Mouse (Mus musculus) small intestine, adult 2 months (tissue): ENCODE data around the gene 1700010B08Rik. TPM values are rescaled to one million over a fixed set of nuclear protein-coding genes. Genes with fewer than 3 reads are reported as not detected.
A peak's percentile ranks its signal among the peaks of the same experiment; 100 is the strongest.

Source experiments
- H3K27ac ChIP-seq: fragments of 200-500 bp; 2 replicates; pipeline ENCODE4 v1.5.1; 2012; ENCODE audit warnings: low read depth, low read length, control low read depth, inconsistent platforms; ENCODE audit not compliant: insufficient read depth
- H3K27me3 ChIP-seq: fragments of 200-500 bp; 2 replicates; pipeline ENCODE4 v1.6.1; 2012; ENCODE audit warnings: mild to moderate bottlenecking, moderate library complexity, low read length, inconsistent platforms; ENCODE audit not compliant: control insufficient read depth, insufficient read depth
- H3K36me3 ChIP-seq: fragments of 200-500 bp; 2 replicates; pipeline ENCODE4 v1.6.1; 2012; ENCODE audit warnings: mild to moderate bottlenecking, low read length, control low read depth, inconsistent platforms; ENCODE audit not compliant: control insufficient read depth, insufficient read depth
- H3K4me1 ChIP-seq: fragments of 200-500 bp; 2 replicates; pipeline ENCODE4 v1.6.1; 2012; ENCODE audit warnings: low read length, inconsistent platforms, mixed read lengths; ENCODE audit not compliant: control insufficient read depth, insufficient read depth, insufficient read length
- H3K4me3 ChIP-seq: fragments of 200-500 bp; 2 replicates; pipeline ENCODE4 v1.5.1; 2012; ENCODE audit warnings: low read depth, mild to moderate bottlenecking, control low read depth, inconsistent platforms, low read length, moderate library complexity
- CTCF ChIP-seq: fragments of 200-500 bp; IDR thresholded peaks from 2 replicates; pipeline ENCODE4 v1.5.1; 2012; ENCODE audit warnings: low read depth, mild to moderate bottlenecking, control low read depth, inconsistent platforms, low read length, moderate library complexity, mixed read lengths; ENCODE audit not compliant: insufficient replicate concordance, insufficient read length; ENCODE audit errors: extremely low read depth
- POLR2A ChIP-seq: fragments of 200-500 bp; IDR thresholded peaks from 2 replicates; pipeline ENCODE4 v1.6.1; 2012; ENCODE audit warnings: low read depth, mild to moderate bottlenecking, control low read depth, inconsistent platforms, low read length, moderate library complexity
- WGBS: fragments of 180-500 bp; shearing (Covaris S2); methylation state at CpG from one replicate; pipeline ENCODE4 v1.1.7; 2018; 5-methylcytosine and 5-hydroxymethylcytosine counted together
- polyA plus RNA-seq: library from polyadenylated mRNA; depleted of rRNA; stranded (reverse); fragments of >200 nt; gene quantifications from 2 replicates; pipeline ENCODE4 v1.2.3, GENCODE M21; 2012

1700010B08Rik gene
- polyA plus RNA-seq, 1 experiment: not detected

GRCm38 (mm10) chr2:173685781-173686361 is 33.3 kb upstream of the 1700010B08Rik start:
- Histone ChIP-seq H3K27ac (no peak overlapping the region), H3K27me3 (no peaks in the 10 kb centered on the region), H3K4me1 (peaks cover 15% of the 10 kb centered on the region), H3K36me3 (peaks cover 20% of the 10 kb centered on the region), H3K4me3 (no peak overlapping the region)
- 90% methylated on average over 3 of the region's 3 CpGs for WGBS
- no peak for TF ChIP-seq POLR2A
- TF ChIP-seq CTCF: no peak

DNA sequence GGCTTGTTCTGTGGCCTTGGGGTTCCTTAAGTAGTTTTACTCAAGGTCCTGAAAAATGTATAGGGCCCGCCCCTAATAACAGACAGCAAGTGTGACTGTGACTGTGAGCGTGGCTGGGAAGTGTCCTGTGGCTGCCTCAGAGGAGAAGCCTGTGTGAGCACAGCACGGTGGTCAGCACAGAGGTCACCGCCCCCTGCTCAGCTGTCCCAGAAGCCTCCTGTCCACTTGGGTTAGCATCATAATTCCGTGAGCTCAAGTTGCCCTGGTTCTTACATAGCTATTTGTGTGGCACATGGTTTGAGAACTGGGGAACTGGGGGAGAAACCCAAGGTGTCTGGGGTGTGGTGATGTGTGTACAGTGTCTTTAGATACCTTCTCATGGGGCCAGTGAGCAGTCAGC is 31.9 kb upstream of the 1700010B08Rik start:
- peaks cover 22% of the 10 kb centered on the region for H3K36me3 ChIP-seq
- no peak for TF ChIP-seq CTCF
- TF ChIP-seq POLR2A: no peak
- peaks cover 15% of the 10 kb centered on the region for H3K4me1 ChIP-seq
- no peaks in the 10 kb centered on the region for H3K27me3 ChIP-seq
- H3K4me3 ChIP-seq: no peak overlapping the region
- no peak overlapping the region for H3K27ac ChIP-seq
- WGBS: 93% methylated on average over 5 of the region's 5 CpGs

DNA sequence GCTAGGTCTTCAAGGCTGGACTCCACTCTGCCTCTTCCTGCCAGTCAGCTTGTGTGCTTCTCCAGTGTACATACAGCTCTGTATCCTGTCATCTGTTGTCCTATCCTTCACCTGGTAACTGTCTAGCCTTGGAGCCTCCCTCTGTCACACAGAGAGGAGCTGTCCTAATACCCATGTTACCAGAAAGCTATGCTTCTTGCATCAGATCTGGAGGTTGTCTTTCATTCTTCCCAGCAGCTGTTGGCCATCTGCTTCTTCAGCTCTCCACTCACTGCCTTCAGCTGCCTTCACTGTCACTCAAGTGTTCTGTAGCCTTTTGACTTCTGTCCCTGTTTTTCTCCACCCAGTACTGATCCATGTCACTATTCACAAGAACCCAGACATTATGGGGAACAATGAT is 29.4 kb upstream of the 1700010B08Rik start:
- no peak for TF ChIP-seq CTCF
- TF ChIP-seq POLR2A: no peak
- Histone ChIP-seq H3K36me3 (peaks cover 21% of the 10 kb centered on the region), H3K27ac (no peak overlapping the region), H3K4me3 (no peak overlapping the region), H3K27me3 (no peaks in the 10 kb centered on the region), H3K4me1 (peaks cover 8% of the 10 kb centered on the region)

- WGBS: 87% methylated on average over 6 of the region's 6 CpGs
- TF ChIP-seq CTCF: no peak
- TF ChIP-seq POLR2A: no peak
- no peak overlapping the region for H3K4me3 ChIP-seq
- H3K27me3 ChIP-seq: no peaks in the 10 kb centered on the region
- H3K36me3 ChIP-seq: peaks cover 36% of the 10 kb centered on the region
- no peak overlapping the region for H3K27ac ChIP-seq
- no peaks in the 10 kb centered on the region; the same call in 1 of the 2 replicates for H3K4me1 ChIP-seq
Observed at GRCm38 (mm10) chr2:173691748-173692147, 27.5 kb upstream of the 1700010B08Rik start.

GRCm38 (mm10) chr2:173692693-173693092 is 26.5 kb upstream of the 1700010B08Rik start:
- H3K27ac ChIP-seq: no peak overlapping the region
- H3K27me3 ChIP-seq: no peaks in the 10 kb centered on the region
- H3K4me3 ChIP-seq: no peak overlapping the region
- 90% methylated on average over 2 of the region's 2 CpGs for WGBS
- TF ChIP-seq CTCF (no peak), POLR2A (no peak)
- H3K4me1 ChIP-seq: no peaks in the 10 kb centered on the region
- peaks cover 44% of the 10 kb centered on the region for H3K36me3 ChIP-seq

GRCm38 (mm10) chr2:173698850-173699249 is 20.4 kb upstream of the 1700010B08Rik start:
- Histone ChIP-seq H3K4me3 (no peak overlapping the region), H3K27me3 (no peaks in the 10 kb centered on the region), H3K27ac (no peak overlapping the region), H3K36me3 (peaks cover 70% of the 10 kb centered on the region), H3K4me1 (no peaks in the 10 kb centered on the region)
- 65% methylated on average over 3 of the region's 3 CpGs for WGBS
- TF ChIP-seq POLR2A: no peak
- no peak for TF ChIP-seq CTCF

- Histone ChIP-seq H3K27me3 (no peaks in the 10 kb centered on the region), H3K36me3 (peaks cover 60% of the 10 kb centered on the region), H3K4me1 (no peaks in the 10 kb centered on the region), H3K4me3 (no peak overlapping the region), H3K27ac (0 out of 2 replicates have a peak overlapping the region, but pooled peaks have one; percentile 5)
- WGBS: 80% methylated on average over 16 of the region's 16 CpGs
- TF ChIP-seq POLR2A: no peak
- TF ChIP-seq CTCF: no peak
Observed at GRCm38 (mm10) chr2:173702096-173702866, 16.9 kb upstream of the 1700010B08Rik start.
